Mouse (Mus musculus) liver, embryonic 16.5 days (tissue): ENCODE results near the gene Cdc73. TPM values are rescaled to one million over a fixed set of nuclear protein-coding genes. Genes with fewer than 3 reads are reported as not detected.

ENCODE experiments used
- ATAC-seq: fragments of 200-750 bp; cut with Nextera tagmentation; 2 replicates; pipeline ENCODE4 v1.8.0; 2017; ENCODE audit warnings: low read depth, mild to moderate bottlenecking, moderate number of reproducible peaks, moderate library complexity
- H3K27ac ChIP-seq: fragments of 300-500 bp; sonication (generic); 2 replicates; pipeline ENCODE4 v1.5.1; 2014; ENCODE audit warnings: mild to moderate bottlenecking, low read length
- H3K27me3 ChIP-seq: fragments of 300-500 bp; sonication (generic); 2 replicates; pipeline ENCODE4 v1.6.1; 2014; ENCODE audit warnings: low read depth, low read length, mixed read lengths; ENCODE audit not compliant: control insufficient read depth, insufficient read depth
- H3K36me3 ChIP-seq: fragments of 300-500 bp; sonication (generic); 2 replicates; pipeline ENCODE4 v1.6.1; 2014; ENCODE audit warnings: mild to moderate bottlenecking; ENCODE audit not compliant: control insufficient read depth, insufficient read depth
- H3K4me1 ChIP-seq: fragments of 300-500 bp; sonication (generic); 2 replicates; pipeline ENCODE4 v1.6.1; 2014; ENCODE audit warnings: low read depth, low read length, mixed read lengths; ENCODE audit not compliant: control insufficient read depth
- H3K4me2 ChIP-seq: fragments of 300-500 bp; sonication (generic); 2 replicates; pipeline ENCODE4 v1.6.1; 2014; ENCODE audit warnings: low read depth, low read length, mixed read lengths
- H3K4me3 ChIP-seq: fragments of 300-500 bp; sonication (generic); 2 replicates; pipeline ENCODE4 v1.5.1; 2014; ENCODE audit warnings: low read depth, mild to moderate bottlenecking, low read length
- H3K9ac ChIP-seq: fragments of 300-500 bp; sonication (generic); 2 replicates; pipeline ENCODE4 v1.6.1; 2014; ENCODE audit warnings: low read depth, low read length
- H3K9me3 ChIP-seq: fragments of 300-500 bp; sonication (generic); replicated peaks from 2 replicates; pipeline ENCODE4 v1.6.1; 2016; ENCODE audit warnings: low read length; ENCODE audit not compliant: control insufficient read depth
- WGBS: fragments of 180-500 bp; shearing (Covaris S2); extraction: QIAGEN DNeasy Blood & Tissue Kit; methylation state at CpG from one replicate; pipeline ENCODE4 v1.1.7; 2014; ENCODE audit not compliant: insufficient replicate concordance; 5-methylcytosine and 5-hydroxymethylcytosine counted together
- polyA plus RNA-seq: library from polyadenylated mRNA; unstranded; fragments of >200 nt; fragmentation: Nextera tagmentation; extraction: Ambion mirVana; gene quantifications from 2 replicates; pipeline ENCODE4 v1.2.1, GENCODE M21; 2015

Gene Cdc73
- polyA plus RNA-seq, 1 experiment from 2014 or later: 4.7 TPM

- Histone ChIP-seq H3K27ac (no peak overlapping the region), H3K9ac (no peak overlapping the region), H3K27me3 (no peaks in the 10 kb centered on the region), H3K4me1 (no peaks in the 10 kb centered on the region), H3K4me2 (no peak overlapping the region), H3K9me3 (no peaks in the 10 kb centered on the region), H3K36me3 (no peaks in the 10 kb centered on the region), H3K4me3 (no peak overlapping the region)
- WGBS: 77% methylated on average over 4 of the region's 4 CpGs
- ATAC-seq: no peak
These were observed 56.5 kb downstream of the Cdc73 start for GRCm38 (mm10) chr1:143646219-143646618.

GRCm38 (mm10) chr1:143645386-143645785 is 57.3 kb downstream of the Cdc73 start:
- ATAC-seq: no peak
- Histone ChIP-seq H3K9ac (no peak overlapping the region), H3K27me3 (no peaks in the 10 kb centered on the region), H3K36me3 (no peaks in the 10 kb centered on the region), H3K4me3 (no peak overlapping the region), H3K4me2 (no peak overlapping the region), H3K4me1 (peaks cover 2% of the 10 kb centered on the region; the same call in 1 of the 2 replicates), H3K9me3 (no peaks in the 10 kb centered on the region), H3K27ac (no peak overlapping the region)
- 66% methylated on average over 4 of the region's 4 CpGs for WGBS

GRCm38 (mm10) chr1:143644221-143644620 is 58.5 kb downstream of the Cdc73 start:
- peaks cover 2% of the 10 kb centered on the region; the same call in 1 of the 2 replicates for H3K4me1 ChIP-seq
- no peak overlapping the region for H3K27ac ChIP-seq
- H3K9ac ChIP-seq: no peak overlapping the region
- H3K27me3 ChIP-seq: no peaks in the 10 kb centered on the region
- no peak overlapping the region for H3K4me3 ChIP-seq
- H3K9me3 ChIP-seq: no peaks in the 10 kb centered on the region
- WGBS: 99% methylated on average over 2 of the region's 2 CpGs
- H3K4me2 ChIP-seq: no peak overlapping the region
- no peak for ATAC-seq
- no peaks in the 10 kb centered on the region for H3K36me3 ChIP-seq

GRCm38 (mm10) chr1:143640650-143641407 is 61.9 kb downstream of the Cdc73 start, which contains the start of gene B3galt2:
B3galt2 (plus strand) TSS chr1:143640664.
- H3K4me2 ChIP-seq: no peak within 1 kb of the TSS
- H3K4me3 ChIP-seq: no peak within 1 kb of the TSS
- 60% methylated on average over 15 of the region's 15 CpGs for WGBS
- no peaks in the 10 kb centered on the region for H3K9me3 ChIP-seq
- ATAC-seq: no peak
- H3K9ac ChIP-seq: no peak within 1 kb of the TSS
- no peak within 1 kb of the TSS for H3K27ac ChIP-seq
- H3K4me1 ChIP-seq: peaks cover 2% of the 10 kb centered on the region; the same call in 1 of the 2 replicates
- no peaks in the 10 kb centered on the region for H3K36me3 ChIP-seq
- H3K27me3 ChIP-seq: no peaks in the 10 kb centered on the region

GRCm38 (mm10) chr1:143632854-143633587 is 69.7 kb downstream of the Cdc73 start:
- no peak overlapping the region for H3K4me3 ChIP-seq
- no peaks in the 10 kb centered on the region for H3K9me3 ChIP-seq
- 75% methylated on average over 2 of the region's 2 CpGs for WGBS
- H3K9ac ChIP-seq: no peak overlapping the region
- no peaks in the 10 kb centered on the region for H3K36me3 ChIP-seq
- H3K4me1 ChIP-seq: no peaks in the 10 kb centered on the region; the same call in 1 of the 2 replicates
- H3K4me2 ChIP-seq: no peak overlapping the region
- H3K27me3 ChIP-seq: no peaks in the 10 kb centered on the region
- no peak overlapping the region; the same call in 1 of the 2 replicates for H3K27ac ChIP-seq
- ATAC-seq: no peak

- Histone ChIP-seq H3K4me3 (no peak overlapping the region), H3K27me3 (no peaks in the 10 kb centered on the region), H3K36me3 (no peaks in the 10 kb centered on the region), H3K4me1 (no peaks in the 10 kb centered on the region; the same call in 1 of the 2 replicates), H3K9me3 (no peaks in the 10 kb centered on the region), H3K27ac (no peak overlapping the region), H3K9ac (no peak overlapping the region), H3K4me2 (no peak overlapping the region)
- 63% methylated on average over 1 of the region's 1 CpGs for WGBS
- no peak for ATAC-seq
These were observed 70.3 kb downstream of the Cdc73 start for GRCm38 (mm10) chr1:143632361-143632760.

- Histone ChIP-seq H3K9me3 (no peaks in the 10 kb centered on the region), H3K4me2 (no peak overlapping the region), H3K4me3 (no peak overlapping the region), H3K4me1 (no peaks in the 10 kb centered on the region; the same call in 1 of the 2 replicates), H3K27me3 (no peaks in the 10 kb centered on the region), H3K27ac (peak overlapping the region; percentile 61), H3K9ac (no peak overlapping the region), H3K36me3 (peaks cover 5% of the 10 kb centered on the region; the same call in 1 of the 2 replicates)
- WGBS: 74% methylated on average over 7 of the region's 7 CpGs
- peak; percentile 84 for ATAC-seq
These were observed 71.4 kb downstream of the Cdc73 start for GRCm38 (mm10) chr1:143631337-143631736.

GRCm38 (mm10) chr1:143622634-143623033 is 80.1 kb downstream of the Cdc73 start:
- Histone ChIP-seq H3K36me3 (peaks cover 11% of the 10 kb centered on the region), H3K4me3 (no peak overlapping the region), H3K27me3 (no peaks in the 10 kb centered on the region), H3K4me1 (no peaks in the 10 kb centered on the region), H3K27ac (no peak overlapping the region), H3K9me3 (no peaks in the 10 kb centered on the region), H3K4me2 (no peak overlapping the region), H3K9ac (no peak overlapping the region)
- ATAC-seq: no peak
- WGBS: 85% methylated on average over 1 of the region's 1 CpGs

GRCm38 (mm10) chr1:143621930-143622329 is 80.8 kb downstream of the Cdc73 start:
- H3K9ac ChIP-seq: no peak overlapping the region
- H3K36me3 ChIP-seq: peaks cover 11% of the 10 kb centered on the region
- H3K4me3 ChIP-seq: no peak overlapping the region
- no peak overlapping the region for H3K27ac ChIP-seq
- H3K4me1 ChIP-seq: no peaks in the 10 kb centered on the region
- no peak overlapping the region for H3K4me2 ChIP-seq
- H3K27me3 ChIP-seq: no peaks in the 10 kb centered on the region
- no peaks in the 10 kb centered on the region for H3K9me3 ChIP-seq
- ATAC-seq: no peak
